Mouse (Mus musculus): ENCODE measurements around the gene Clcn3. TPM values are rescaled to one million over a fixed set of nuclear protein-coding genes. Genes with fewer than 3 reads are reported as not detected.
A peak's percentile ranks its signal among the peaks of the same experiment; 100 is the strongest.

Gene Clcn3
- polyA plus RNA-seq, 1 experiment, result 27.0 TPM

DNA sequence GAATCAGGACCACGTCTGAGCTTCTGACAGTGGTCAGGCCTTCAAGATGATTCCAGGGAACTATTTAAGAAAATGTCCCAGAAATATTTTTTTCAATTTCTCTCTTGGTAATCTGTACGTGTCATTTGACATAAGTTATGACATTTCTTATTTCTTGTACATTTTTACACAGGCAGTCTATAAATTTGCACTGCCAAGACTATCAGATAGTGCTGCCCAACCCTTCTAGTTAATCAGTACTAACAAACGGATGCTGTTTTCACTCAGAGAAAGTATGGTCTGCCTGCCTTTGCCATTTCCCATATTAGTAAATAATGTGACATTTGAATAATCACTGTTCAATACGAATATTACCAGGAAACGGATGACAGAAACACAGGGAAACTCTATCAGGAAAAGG, 30.3 kb downstream of the Clcn3 start:
- H3K27ac ChIP-seq (ENCODE audit: insufficient read depth, low read depth, low read length), result no peak overlapping the region
- WGBS, result 62% methylated on average over 5 of the region's 5 CpGs

DNA sequence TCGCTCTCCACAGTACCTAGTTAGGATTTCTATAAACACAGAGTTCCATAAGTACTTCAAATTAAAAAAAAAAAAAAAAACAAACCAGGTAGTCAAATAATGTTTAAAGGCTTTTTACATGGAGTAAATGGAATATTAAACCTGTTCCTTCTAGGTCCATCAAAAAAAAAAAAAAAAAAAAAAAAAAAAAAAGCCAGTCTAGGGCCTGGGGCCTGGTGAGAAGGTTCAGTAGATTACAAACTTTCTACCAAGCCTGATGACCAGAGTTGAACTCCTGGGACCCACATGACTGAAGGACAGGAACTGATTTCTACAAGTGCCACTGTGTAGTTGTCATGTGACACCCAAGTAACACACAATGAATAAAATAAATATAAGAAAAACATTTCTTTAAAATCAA, 31.3 kb downstream of the Clcn3 start:
- no peak for DNase-seq
- TF ChIP-seq CTCF (conservative IDR thresholded peaks at IDR 0.05; ENCODE audit: insufficient read depth, insufficient read length, low read depth, low read length), result no peak
- TF ChIP-seq POLR2A (IDR thresholded peaks at IDR 0.05; ENCODE audit: low read depth, low read length), result no peak
- Histone ChIP-seq H3K36me3 (ENCODE audit: control insufficient read depth, insufficient read depth, low read length) (no peaks in the 10 kb centered on the region), H3K4me1 (ENCODE audit: control insufficient read depth, insufficient read depth, low read length) (peaks cover 13% of the 10 kb centered on the region; the same call in 1 of the 2 replicates), H3K4me3 (ENCODE audit: insufficient read depth, low read depth, low read length) (no peak overlapping the region), H3K27ac (ENCODE audit: insufficient read depth, low read depth, low read length) (no peak overlapping the region), H3K27me3 (replicated peaks; ENCODE audit: control insufficient read depth, insufficient read depth, low read length) (no peaks in the 10 kb centered on the region)
- 97% methylated on average over 1 of the region's 1 CpGs for WGBS

More for the DNA sequence above, 30.3 kb downstream of the Clcn3 start:
- TF ChIP-seq CTCF (conservative IDR thresholded peaks at IDR 0.05; ENCODE audit: insufficient read depth, insufficient read length, low read depth, low read length) (no peak), POLR2A (IDR thresholded peaks at IDR 0.05; ENCODE audit: low read depth, low read length) (no peak)
- Histone ChIP-seq H3K4me3 (ENCODE audit: insufficient read depth, low read depth, low read length) (no peak overlapping the region), H3K27me3 (replicated peaks; ENCODE audit: control insufficient read depth, insufficient read depth, low read length) (no peaks in the 10 kb centered on the region), H3K36me3 (ENCODE audit: control insufficient read depth, insufficient read depth, low read length) (no peaks in the 10 kb centered on the region), H3K4me1 (ENCODE audit: control insufficient read depth, insufficient read depth, low read length) (peaks cover 15% of the 10 kb centered on the region; the same call in 1 of the 2 replicates)
- DNase-seq, result no peak

DNA sequence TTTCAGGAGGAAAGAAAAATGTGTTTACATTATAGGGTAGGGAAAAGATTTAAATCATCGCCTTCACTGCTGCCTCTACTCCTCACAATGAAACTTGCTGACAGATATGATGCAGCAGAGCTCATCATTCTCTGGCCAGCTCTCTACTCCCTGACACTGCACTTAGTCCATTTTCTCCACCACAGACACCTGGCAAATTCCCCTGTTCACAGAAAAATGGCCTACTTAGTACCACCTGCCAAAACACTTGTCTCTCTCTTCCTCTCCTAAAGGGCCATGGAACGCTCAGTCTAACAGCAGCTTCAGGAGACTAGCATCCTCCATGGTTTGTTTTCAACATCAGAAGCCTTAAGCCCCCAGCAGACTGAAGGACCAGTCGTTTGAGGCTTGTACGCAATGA, 31.8 kb downstream of the Clcn3 start:
- Histone ChIP-seq H3K4me1 (ENCODE audit: control insufficient read depth, insufficient read depth, low read length) (peaks cover 9% of the 10 kb centered on the region; the same call in 1 of the 2 replicates), H3K4me3 (ENCODE audit: insufficient read depth, low read depth, low read length) (no peak overlapping the region), H3K27ac (ENCODE audit: insufficient read depth, low read depth, low read length) (no peak overlapping the region), H3K27me3 (replicated peaks; ENCODE audit: control insufficient read depth, insufficient read depth, low read length) (no peaks in the 10 kb centered on the region), H3K36me3 (ENCODE audit: control insufficient read depth, insufficient read depth, low read length) (no peaks in the 10 kb centered on the region)
- WGBS, result 82% methylated on average over 4 of the region's 4 CpGs
- DNase-seq, result no peak
- TF ChIP-seq POLR2A (IDR thresholded peaks at IDR 0.05; ENCODE audit: low read depth, low read length) (no peak), CTCF (conservative IDR thresholded peaks at IDR 0.05; ENCODE audit: insufficient read depth, insufficient read length, low read depth, low read length) (no peak)

DNA sequence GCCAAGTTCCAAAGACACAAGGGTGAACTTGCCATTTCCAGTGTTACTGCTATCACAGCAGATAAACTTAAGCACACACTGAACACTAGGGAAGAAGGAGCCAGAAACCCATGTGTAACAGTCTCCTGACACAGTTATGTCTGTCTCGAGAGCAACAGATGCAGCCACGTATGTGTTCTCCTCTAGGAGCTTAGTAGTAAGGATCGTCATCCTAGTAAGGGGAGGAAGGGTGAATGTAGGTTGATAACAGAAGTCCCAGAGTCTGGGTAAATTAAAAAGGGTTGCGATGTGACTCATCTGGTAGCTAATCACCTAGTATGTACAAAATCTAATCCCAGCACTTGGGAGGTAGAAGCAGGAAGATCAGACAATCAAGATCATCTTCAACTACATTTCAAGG, 33.2 kb downstream of the Clcn3 start:
- Histone ChIP-seq H3K4me1 (ENCODE audit: control insufficient read depth, insufficient read depth, low read length) (peaks cover 9% of the 10 kb centered on the region; the same call in 1 of the 2 replicates), H3K27me3 (replicated peaks; ENCODE audit: control insufficient read depth, insufficient read depth, low read length) (no peaks in the 10 kb centered on the region), H3K4me3 (ENCODE audit: insufficient read depth, low read depth, low read length) (no peak overlapping the region), H3K36me3 (ENCODE audit: control insufficient read depth, insufficient read depth, low read length) (no peaks in the 10 kb centered on the region), H3K27ac (ENCODE audit: insufficient read depth, low read depth, low read length) (peak overlapping the region; percentile 16; the same call in 1 of the 2 replicates)
- TF ChIP-seq POLR2A (IDR thresholded peaks at IDR 0.05; ENCODE audit: low read depth, low read length) (no peak), CTCF (conservative IDR thresholded peaks at IDR 0.05; ENCODE audit: insufficient read depth, insufficient read length, low read depth, low read length) (no peak)
- 57% methylated on average over 4 of the region's 4 CpGs for WGBS
- DNase-seq, result peak; percentile 25

DNA sequence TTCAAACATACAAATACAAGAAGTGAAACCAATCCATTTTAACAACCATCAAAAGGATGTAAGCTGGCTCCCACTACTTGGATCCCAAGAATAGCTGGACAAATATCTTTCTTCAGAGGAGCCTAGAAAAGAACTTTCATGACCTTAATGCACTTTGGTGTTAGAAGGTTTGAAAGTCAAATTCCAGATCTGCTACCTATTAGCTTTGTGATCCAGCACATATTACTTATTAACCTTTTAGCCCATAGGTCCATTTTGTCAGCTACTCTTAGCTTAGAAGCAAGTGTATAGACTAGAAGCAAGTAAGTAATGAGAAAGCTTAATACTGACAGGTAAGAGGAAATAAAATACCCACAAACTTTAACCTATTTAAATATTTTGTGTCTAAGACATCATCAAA, 35.6 kb downstream of the Clcn3 start:
- H3K27ac ChIP-seq (ENCODE audit: insufficient read depth, low read depth, low read length), result no peak overlapping the region
- H3K4me1 ChIP-seq (ENCODE audit: control insufficient read depth, insufficient read depth, low read length), result peaks cover 5% of the 10 kb centered on the region; the same call in 1 of the 2 replicates
- H3K36me3 ChIP-seq (ENCODE audit: control insufficient read depth, insufficient read depth, low read length), result no peaks in the 10 kb centered on the region
- H3K4me3 ChIP-seq (ENCODE audit: insufficient read depth, low read depth, low read length), result no peak overlapping the region
- no peaks in the 10 kb centered on the region for H3K27me3 ChIP-seq (replicated peaks; ENCODE audit: control insufficient read depth, insufficient read depth, low read length)
- DNase-seq, result peak; percentile 35
- TF ChIP-seq CTCF (conservative IDR thresholded peaks at IDR 0.05; ENCODE audit: insufficient read depth, insufficient read length, low read depth, low read length) (no peak), POLR2A (IDR thresholded peaks at IDR 0.05; ENCODE audit: low read depth, low read length) (no peak)

DNA sequence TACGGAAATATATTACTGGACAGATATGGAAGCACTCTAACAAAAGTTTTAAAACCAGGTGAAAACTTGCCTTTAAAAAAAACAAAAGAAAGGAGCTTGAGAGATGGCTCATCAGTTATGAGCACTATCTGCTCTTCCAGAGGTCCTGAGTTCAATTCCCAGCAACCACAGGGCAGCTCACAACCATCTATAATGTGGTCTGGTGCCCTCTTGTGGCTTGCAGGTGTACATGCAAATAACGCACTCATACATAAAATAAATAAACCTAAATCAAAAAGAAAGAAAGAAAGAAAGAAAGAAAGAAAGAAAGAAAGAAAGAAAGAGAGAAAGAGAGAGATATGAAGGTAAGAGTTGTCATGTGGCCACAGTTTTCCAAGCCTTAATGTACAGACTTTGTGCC, 40.2 kb downstream of the Clcn3 start:
- no peaks in the 10 kb centered on the region for H3K27me3 ChIP-seq (replicated peaks; ENCODE audit: control insufficient read depth, insufficient read depth, low read length)
- H3K4me1 ChIP-seq (ENCODE audit: control insufficient read depth, insufficient read depth, low read length), result no peaks in the 10 kb centered on the region
- TF ChIP-seq POLR2A (IDR thresholded peaks at IDR 0.05; ENCODE audit: low read depth, low read length) (no peak), CTCF (conservative IDR thresholded peaks at IDR 0.05; ENCODE audit: insufficient read depth, insufficient read length, low read depth, low read length) (0 out of 2 replicates have a peak, but pooled peaks have one; percentile 7)
- over 99% methylated on average over 2 of the region's 2 CpGs for WGBS
- no peak overlapping the region for H3K4me3 ChIP-seq (ENCODE audit: insufficient read depth, low read depth, low read length)
- H3K27ac ChIP-seq (ENCODE audit: insufficient read depth, low read depth, low read length), result no peak overlapping the region
- no peaks in the 10 kb centered on the region for H3K36me3 ChIP-seq (ENCODE audit: control insufficient read depth, insufficient read depth, low read length)
- no peak for DNase-seq

DNA sequence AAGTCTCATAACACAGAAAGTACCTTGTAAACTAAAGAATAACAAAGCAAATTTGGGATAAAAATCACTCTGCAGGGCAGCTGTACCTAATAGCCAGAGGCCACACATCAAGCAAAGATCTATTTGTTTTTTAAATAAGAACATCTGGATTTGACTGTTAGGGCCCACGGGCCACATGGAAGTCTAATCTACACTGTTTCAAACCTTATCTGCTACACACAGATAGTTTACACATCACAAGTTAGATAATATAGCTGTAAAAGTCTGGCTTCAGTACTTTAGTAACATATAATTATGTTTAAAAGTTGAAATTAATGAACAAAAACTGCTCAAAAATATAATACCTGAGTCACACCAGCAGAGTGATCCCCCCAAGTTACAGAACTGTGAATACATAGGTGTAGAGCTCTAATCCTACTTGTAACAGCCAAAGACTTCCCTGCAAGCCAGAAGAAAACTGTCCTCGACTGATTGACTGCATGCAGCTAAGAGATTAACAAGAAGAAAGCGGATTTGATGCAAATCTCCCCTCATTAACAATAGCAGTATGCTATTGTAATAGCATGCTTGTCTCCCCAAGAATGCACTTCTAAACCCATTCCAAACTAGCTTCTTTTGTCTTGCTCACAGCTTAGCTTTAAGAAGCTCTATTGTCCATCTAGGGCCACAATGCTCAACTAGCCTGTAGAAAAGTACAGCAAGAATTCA, 44.2 kb downstream of the Clcn3 start:
- no peak for DNase-seq
- no peaks in the 10 kb centered on the region for H3K27me3 ChIP-seq (replicated peaks; ENCODE audit: control insufficient read depth, insufficient read depth, low read length)
- H3K36me3 ChIP-seq (ENCODE audit: control insufficient read depth, insufficient read depth, low read length), result peaks cover 1% of the 10 kb centered on the region; the same call in 1 of the 2 replicates
- WGBS, result 78% methylated on average over 3 of the region's 3 CpGs
- peaks cover 5% of the 10 kb centered on the region for H3K4me1 ChIP-seq (ENCODE audit: control insufficient read depth, insufficient read depth, low read length)
- no peak overlapping the region for H3K4me3 ChIP-seq (ENCODE audit: insufficient read depth, low read depth, low read length)
- TF ChIP-seq POLR2A (IDR thresholded peaks at IDR 0.05; ENCODE audit: low read depth, low read length), result no peak
- no peak for TF ChIP-seq CTCF (conservative IDR thresholded peaks at IDR 0.05; ENCODE audit: insufficient read depth, insufficient read length, low read depth, low read length)
- H3K27ac ChIP-seq (ENCODE audit: insufficient read depth, low read depth, low read length), result no peak overlapping the region
